Mouse (Mus musculus): ENCODE measurements around the gene Plxdc1. TPM values are rescaled to one million over a fixed set of nuclear protein-coding genes. Genes with fewer than 3 reads are reported as not detected.

Gene Plxdc1
- polyA plus RNA-seq, 1 experiment from 2014 or later = 1.3 TPM

DNA sequence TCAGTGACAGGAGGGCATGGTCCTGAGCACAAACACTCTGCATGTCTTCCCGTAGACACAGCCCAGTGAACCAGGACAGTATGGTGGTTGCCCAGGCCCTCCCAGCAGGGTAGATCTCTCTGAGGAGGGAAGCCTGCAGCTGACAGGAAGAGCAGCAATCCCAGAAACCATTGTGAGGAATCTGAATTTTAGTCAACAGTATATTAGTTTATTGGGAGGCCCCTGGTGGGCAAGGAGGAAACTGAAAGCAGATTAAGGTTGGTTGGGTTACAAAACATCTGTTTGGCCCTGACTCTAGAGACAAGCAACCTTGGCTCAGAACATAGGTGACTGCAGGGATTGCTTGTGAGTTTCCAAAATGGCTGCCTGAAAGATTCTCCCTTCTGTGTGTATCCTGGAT is 2.3 kb downstream of the Plxdc1 start:
- Histone ChIP-seq H3K36me3 (no peaks in the 10 kb centered on the region), H3K9ac (no peak overlapping the region), H3K27me3 (peaks cover 30% of the 10 kb centered on the region), H3K27ac (no peak overlapping the region), H3K4me3 (no peak overlapping the region), H3K4me2 (no peak overlapping the region), H3K9me3 (no peaks in the 10 kb centered on the region), H3K4me1 (peaks cover 25% of the 10 kb centered on the region)
- WGBS = 75% methylated on average over 1 of the region's 1 CpGs
- no peak for ATAC-seq (ENCODE audit: borderline replicate concordance, extremely low read depth, low FRiP score, low TSS enrichment)

- Histone ChIP-seq H3K27me3 (peaks cover 30% of the 10 kb centered on the region), H3K4me1 (peaks cover 24% of the 10 kb centered on the region), H3K4me3 (no peak overlapping the region), H3K27ac (no peak overlapping the region), H3K36me3 (no peaks in the 10 kb centered on the region), H3K9me3 (no peaks in the 10 kb centered on the region), H3K4me2 (no peak overlapping the region), H3K9ac (no peak overlapping the region)
- 73% methylated on average over 3 of the region's 3 CpGs for WGBS
- no peak for ATAC-seq (ENCODE audit: borderline replicate concordance, extremely low read depth, low FRiP score, low TSS enrichment)
Observed at GRCm38 (mm10) chr11:97983506-97983905, 2.7 kb downstream of the Plxdc1 start.

DNA sequence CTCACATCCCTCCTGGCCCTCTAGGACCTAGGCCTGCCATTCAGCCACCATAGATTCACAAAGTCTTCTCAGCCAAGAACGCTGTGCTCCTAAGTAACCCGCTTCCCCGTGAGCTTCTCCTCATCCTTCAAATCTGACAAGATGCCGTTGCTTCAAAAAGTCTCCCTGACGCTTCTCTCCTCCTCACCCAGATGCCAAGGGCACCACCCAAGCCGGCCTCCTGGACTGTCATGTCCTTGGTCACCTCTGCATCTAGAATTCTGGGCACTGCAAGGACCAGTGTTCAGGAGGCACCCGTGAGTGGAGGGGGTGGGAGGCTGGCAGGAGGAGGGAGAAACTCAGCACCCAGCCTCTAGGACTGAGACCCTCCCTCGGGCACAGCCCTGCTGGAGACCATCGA is 3.5 kb downstream of the Plxdc1 start:
- Histone ChIP-seq H3K9ac (no peak overlapping the region), H3K36me3 (no peaks in the 10 kb centered on the region), H3K4me2 (no peak overlapping the region), H3K27ac (no peak overlapping the region), H3K4me3 (no peak overlapping the region), H3K4me1 (peaks cover 24% of the 10 kb centered on the region), H3K27me3 (peaks cover 30% of the 10 kb centered on the region), H3K9me3 (no peaks in the 10 kb centered on the region)
- 72% methylated on average over 9 of the region's 9 CpGs for WGBS
- ATAC-seq (ENCODE audit: borderline replicate concordance, extremely low read depth, low FRiP score, low TSS enrichment) = no peak

DNA sequence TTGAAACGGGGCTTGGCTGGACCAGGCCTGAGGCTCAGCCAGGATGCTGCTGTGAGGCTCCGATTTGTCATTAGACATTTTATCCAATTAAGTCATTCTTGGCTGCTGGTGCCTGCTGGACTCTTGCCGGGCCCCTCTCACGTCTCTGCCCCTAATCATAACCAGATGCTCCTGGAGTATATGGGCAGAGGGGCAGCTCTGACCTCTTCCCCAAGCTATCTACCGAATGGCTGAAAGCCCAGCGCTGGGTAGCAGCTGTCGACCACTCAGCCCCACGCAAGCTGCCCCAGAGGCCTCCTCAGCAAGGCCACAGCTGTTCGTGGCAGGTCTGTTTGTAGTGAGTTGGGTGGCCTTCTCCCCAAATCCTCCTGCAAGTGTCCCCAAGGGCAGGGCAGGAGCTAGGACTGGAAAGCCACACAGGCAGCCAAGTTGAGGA is 5.7 kb downstream of the Plxdc1 start:
- no peak overlapping the region for H3K4me3 ChIP-seq
- 43% methylated on average over 9 of the region's 9 CpGs for WGBS
- peaks cover 7% of the 10 kb centered on the region for H3K4me1 ChIP-seq
- H3K9ac ChIP-seq = no peak overlapping the region
- H3K27ac ChIP-seq = no peak overlapping the region
- no peaks in the 10 kb centered on the region for H3K9me3 ChIP-seq
- H3K36me3 ChIP-seq = no peaks in the 10 kb centered on the region
- peak; percentile 43; the same call in 1 of the 2 replicates for ATAC-seq (ENCODE audit: borderline replicate concordance, extremely low read depth, low FRiP score, low TSS enrichment)
- peaks cover 15% of the 10 kb centered on the region for H3K27me3 ChIP-seq
- H3K4me2 ChIP-seq = no peak overlapping the region

DNA sequence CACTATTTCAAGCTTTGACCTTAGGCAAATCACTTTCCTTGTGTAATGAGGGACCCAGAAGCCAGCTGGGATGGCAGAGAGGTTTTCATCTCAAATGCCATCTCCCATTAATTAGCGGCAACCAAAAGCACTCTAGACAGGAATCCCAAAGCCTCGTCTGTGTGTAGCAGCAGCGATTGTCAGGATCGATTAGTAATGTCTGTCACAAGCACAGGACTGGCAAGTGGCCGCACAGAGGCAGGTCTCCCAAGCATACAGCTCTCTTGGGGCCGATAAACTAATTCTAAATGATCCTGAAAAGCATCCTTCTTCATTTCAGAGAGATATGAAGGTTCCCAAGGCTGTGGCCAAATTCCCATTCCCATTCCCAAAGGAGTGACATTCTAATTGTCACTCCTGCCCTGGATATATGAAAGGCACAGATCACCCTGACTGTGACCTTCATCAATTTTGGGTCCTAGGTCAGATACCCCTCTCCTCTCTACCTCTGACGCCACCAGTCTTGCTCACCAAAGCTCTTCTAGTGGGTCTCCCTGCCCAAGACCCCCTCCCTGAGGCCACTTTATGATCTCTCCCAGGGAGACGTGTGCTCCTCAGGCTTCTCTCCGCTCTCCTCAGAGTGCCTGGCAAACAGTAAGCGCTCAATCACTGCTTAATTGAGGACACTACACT is 6.3 kb downstream of the Plxdc1 start:
- H3K4me3 ChIP-seq = no peak overlapping the region
- WGBS = 65% methylated on average over 10 of the region's 10 CpGs

GRCm38 (mm10) chr11:97978392-97978791 is 7.9 kb downstream of the Plxdc1 start:
- WGBS = 78% methylated on average over 13 of the region's 13 CpGs
- H3K9me3 ChIP-seq = no peaks in the 10 kb centered on the region
- no peaks in the 10 kb centered on the region; the same call in 1 of the 2 replicates for H3K27me3 ChIP-seq
- H3K4me1 ChIP-seq = peaks cover 7% of the 10 kb centered on the region
- H3K4me2 ChIP-seq = no peak overlapping the region
- no peak overlapping the region for H3K9ac ChIP-seq
- H3K4me3 ChIP-seq = no peak overlapping the region
- H3K36me3 ChIP-seq = no peaks in the 10 kb centered on the region
- ATAC-seq (ENCODE audit: borderline replicate concordance, extremely low read depth, low FRiP score, low TSS enrichment) = no peak
- no peak overlapping the region for H3K27ac ChIP-seq

More for the DNA sequence above, 6.3 kb downstream of the Plxdc1 start:
- Histone ChIP-seq H3K27ac (no peak overlapping the region), H3K9ac (no peak overlapping the region), H3K27me3 (peaks cover 9% of the 10 kb centered on the region), H3K4me1 (peaks cover 7% of the 10 kb centered on the region), H3K9me3 (no peaks in the 10 kb centered on the region), H3K4me2 (no peak overlapping the region), H3K36me3 (no peaks in the 10 kb centered on the region)
- no peak for ATAC-seq (ENCODE audit: borderline replicate concordance, extremely low read depth, low FRiP score, low TSS enrichment)

DNA sequence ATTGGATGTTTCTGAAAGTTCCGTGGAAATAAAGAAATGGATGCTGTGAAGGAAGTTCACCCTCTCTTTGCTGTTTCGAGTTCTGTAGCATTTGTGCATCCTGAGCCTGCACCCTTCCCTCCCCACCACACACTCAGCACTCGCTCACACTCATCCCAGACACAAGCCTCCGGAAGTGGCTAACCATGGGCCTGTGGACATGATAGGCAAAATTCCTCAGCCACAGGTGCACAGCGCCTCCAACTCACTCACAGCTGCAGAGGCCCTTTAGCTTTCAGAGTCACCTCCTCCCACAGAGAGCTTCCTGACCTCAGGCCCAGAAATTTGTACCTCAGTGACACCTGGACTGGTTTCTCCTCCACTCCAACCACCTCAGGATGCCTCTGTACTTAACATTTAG is 8.4 kb downstream of the Plxdc1 start:
- 58% methylated on average over 5 of the region's 5 CpGs for WGBS
- no peaks in the 10 kb centered on the region for H3K36me3 ChIP-seq
- H3K27ac ChIP-seq = no peak overlapping the region
- H3K4me2 ChIP-seq = no peak overlapping the region
- no peaks in the 10 kb centered on the region for H3K27me3 ChIP-seq
- no peaks in the 10 kb centered on the region for H3K9me3 ChIP-seq
- H3K4me3 ChIP-seq = no peak overlapping the region
- ATAC-seq (ENCODE audit: borderline replicate concordance, extremely low read depth, low FRiP score, low TSS enrichment) = no peak
- peaks cover 7% of the 10 kb centered on the region for H3K4me1 ChIP-seq
- no peak overlapping the region for H3K9ac ChIP-seq

DNA sequence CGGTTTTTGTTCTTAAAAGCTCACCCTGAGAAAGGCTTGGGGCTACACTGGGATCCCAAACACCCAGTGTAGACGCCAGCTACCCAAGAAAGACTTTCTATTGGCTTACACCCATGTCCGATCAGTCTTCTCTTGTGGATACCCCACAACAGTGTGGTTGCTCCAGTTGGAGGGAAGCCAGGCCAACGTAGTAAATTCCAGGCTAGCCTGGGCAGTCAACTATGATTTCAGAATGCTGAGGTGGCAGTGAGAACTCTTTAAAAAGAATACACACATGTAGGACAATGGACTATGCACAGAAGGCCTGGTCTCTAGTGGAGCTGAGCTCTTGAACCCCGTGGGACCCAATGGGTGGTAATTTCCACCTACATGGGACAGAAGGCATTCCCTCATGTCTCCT is 11.5 kb downstream of the Plxdc1 start:
- Histone ChIP-seq H3K9ac (no peak overlapping the region), H3K27ac (no peak overlapping the region), H3K27me3 (no peaks in the 10 kb centered on the region), H3K4me2 (no peak overlapping the region), H3K4me3 (no peak overlapping the region), H3K9me3 (no peaks in the 10 kb centered on the region), H3K4me1 (peaks cover 16% of the 10 kb centered on the region), H3K36me3 (no peaks in the 10 kb centered on the region)
- ATAC-seq (ENCODE audit: borderline replicate concordance, extremely low read depth, low FRiP score, low TSS enrichment) = no peak
- WGBS = 72% methylated on average over 5 of the region's 5 CpGs

- H3K4me2 ChIP-seq = no peak overlapping the region
- no peaks in the 10 kb centered on the region for H3K27me3 ChIP-seq
- no peak overlapping the region for H3K4me3 ChIP-seq
- H3K9me3 ChIP-seq = no peaks in the 10 kb centered on the region
- peaks cover 16% of the 10 kb centered on the region for H3K4me1 ChIP-seq
- WGBS = 83% methylated on average over 5 of the region's 5 CpGs
- H3K36me3 ChIP-seq = no peaks in the 10 kb centered on the region
- H3K9ac ChIP-seq = no peak overlapping the region
- no peak for ATAC-seq (ENCODE audit: borderline replicate concordance, extremely low read depth, low FRiP score, low TSS enrichment)
- no peak overlapping the region for H3K27ac ChIP-seq
Observed at GRCm38 (mm10) chr11:97974141-97974540, 12.1 kb downstream of the Plxdc1 start.

DNA sequence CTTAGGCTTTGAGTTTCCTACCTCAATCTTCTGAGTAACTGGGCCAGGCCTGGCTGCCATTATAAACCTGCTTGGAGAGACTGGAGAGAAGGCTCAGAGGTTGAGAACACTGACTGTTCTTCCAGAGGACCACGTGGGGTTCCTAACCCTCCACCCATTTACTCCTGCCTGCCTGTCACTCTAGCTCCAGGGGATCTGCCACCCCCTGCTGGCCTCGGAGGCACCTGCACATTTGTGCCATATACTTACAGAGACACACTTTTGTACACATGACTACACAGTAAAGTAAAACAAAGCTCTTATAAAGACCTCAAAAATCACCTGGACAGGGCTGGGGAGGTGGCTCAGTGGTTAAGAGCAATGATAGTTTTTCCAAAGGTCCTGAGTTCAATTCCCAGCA is 13.8 kb downstream of the Plxdc1 start:
- Histone ChIP-seq H3K4me1 (peaks cover 16% of the 10 kb centered on the region), H3K27me3 (no peaks in the 10 kb centered on the region; the same call in 1 of the 2 replicates), H3K9ac (no peak overlapping the region), H3K27ac (no peak overlapping the region), H3K4me3 (no peak overlapping the region), H3K4me2 (no peak overlapping the region), H3K36me3 (no peaks in the 10 kb centered on the region), H3K9me3 (no peaks in the 10 kb centered on the region)
- WGBS = 56% methylated on average over 2 of the region's 2 CpGs
- ATAC-seq (ENCODE audit: borderline replicate concordance, extremely low read depth, low FRiP score, low TSS enrichment) = no peak

- peak; percentile 87 for ATAC-seq (ENCODE audit: borderline replicate concordance, extremely low read depth, low FRiP score, low TSS enrichment)
- Histone ChIP-seq H3K27me3 (no peaks in the 10 kb centered on the region; the same call in 1 of the 2 replicates), H3K9ac (no peak overlapping the region), H3K4me3 (no peak overlapping the region), H3K4me1 (peaks cover 16% of the 10 kb centered on the region), H3K27ac (no peak overlapping the region; the same call in 1 of the 2 replicates), H3K9me3 (no peaks in the 10 kb centered on the region), H3K36me3 (no peaks in the 10 kb centered on the region), H3K4me2 (peak overlapping the region; percentile 32)
- 16% methylated on average over 7 of the region's 7 CpGs for WGBS
Observed at GRCm38 (mm10) chr11:97971232-97971631, 15.0 kb downstream of the Plxdc1 start.

- no peaks in the 10 kb centered on the region; the same call in 1 of the 2 replicates for H3K27me3 ChIP-seq
- H3K4me1 ChIP-seq = peaks cover 16% of the 10 kb centered on the region
- H3K9me3 ChIP-seq = no peaks in the 10 kb centered on the region
- H3K27ac ChIP-seq = no peak overlapping the region; the same call in 1 of the 2 replicates
- H3K4me2 ChIP-seq = peak overlapping the region; percentile 32
- WGBS = 53% methylated on average over 7 of the region's 7 CpGs
- no peak overlapping the region for H3K4me3 ChIP-seq
- no peak overlapping the region for H3K9ac ChIP-seq
- H3K36me3 ChIP-seq = no peaks in the 10 kb centered on the region
- ATAC-seq (ENCODE audit: borderline replicate concordance, extremely low read depth, low FRiP score, low TSS enrichment) = no peak
Observed at GRCm38 (mm10) chr11:97970771-97971170, 15.5 kb downstream of the Plxdc1 start.
